Mouse (Mus musculus): Measurements from ENCODE around the gene Rmnd1.

DNA sequence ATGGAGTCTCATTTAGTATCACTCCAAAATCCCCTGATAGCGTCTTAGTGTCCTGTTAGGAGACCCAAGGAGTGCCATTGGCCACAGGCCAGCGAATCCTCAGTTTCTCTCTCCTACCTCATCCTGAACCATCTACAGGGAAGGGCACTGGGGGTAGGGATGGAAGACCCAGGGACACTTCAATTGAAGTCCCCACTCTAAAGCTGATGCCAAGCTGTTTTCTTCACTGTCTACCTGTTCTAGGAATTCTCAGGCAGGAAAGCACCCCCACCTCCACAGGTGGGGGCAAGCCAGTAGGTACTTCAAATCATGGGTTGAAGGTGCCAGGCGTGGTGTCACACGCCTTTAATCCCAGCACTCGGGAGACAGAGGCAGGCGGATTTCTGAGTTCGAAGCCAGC, 47.9 kb downstream of the Rmnd1 start:
- TF ChIP-seq CTCF (IDR thresholded peaks at IDR 0.05; ENCODE audit: low read depth, low read length): no peak
- TF ChIP-seq POLR2A (IDR thresholded peaks at IDR 0.05; ENCODE audit: borderline replicate concordance, low read depth, low read length): no peak
